Mouse (Mus musculus): ENCODE measurements around the gene Fam187b.
"Not testable (repeated sequence)": the region's sequence is repeated elsewhere in the genome, so short reads cannot be mapped to it uniquely, and the experiment has no call there.

Gene Fam187b

DNA sequence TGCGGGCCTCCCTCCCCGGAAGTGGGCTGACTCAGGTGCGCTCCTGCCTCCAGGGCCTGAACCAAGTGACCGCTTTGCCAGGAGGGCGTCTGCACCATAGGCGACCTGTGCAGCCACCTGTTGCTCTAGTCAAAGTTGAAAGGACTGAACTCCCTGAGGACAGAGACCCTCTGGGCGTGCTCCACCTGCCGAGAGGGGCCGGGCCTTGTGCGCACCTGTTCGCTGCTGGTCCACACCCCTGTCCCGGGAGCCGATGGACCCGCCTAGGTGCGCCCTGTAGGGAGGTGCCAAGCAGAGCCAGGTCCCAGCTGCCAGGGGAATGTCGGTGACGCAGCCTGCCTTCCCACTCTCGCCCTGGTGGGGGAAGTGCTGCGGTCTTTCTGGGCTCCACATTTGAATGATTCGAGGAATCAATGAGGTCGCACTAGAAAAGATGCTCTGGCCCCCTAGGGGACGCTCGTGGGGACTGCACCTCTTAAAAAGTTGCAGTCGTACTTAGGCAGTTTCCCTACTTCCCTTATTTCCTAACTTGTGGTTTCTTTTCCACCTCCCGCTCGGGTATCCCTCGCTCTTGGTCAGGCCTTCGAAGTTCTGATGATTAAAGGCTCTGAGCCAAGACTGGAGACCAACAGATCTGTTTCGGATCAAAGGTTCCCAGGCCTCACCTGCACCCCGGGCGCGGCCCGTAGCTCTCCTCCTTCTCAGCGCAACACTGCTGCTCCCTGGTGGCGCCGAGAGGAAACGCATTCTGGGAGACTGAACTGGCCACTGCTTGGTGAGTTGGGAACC, at the start of gene Fam187b:
TSS of gene Fam187b (plus strand) at position 290 of the 789 bp plus-strand sequence.
- in situ Hi-C loops (cut with MboI; ENCODE audit: unreplicated experiment in 2 of 2): no loop called here

DNA sequence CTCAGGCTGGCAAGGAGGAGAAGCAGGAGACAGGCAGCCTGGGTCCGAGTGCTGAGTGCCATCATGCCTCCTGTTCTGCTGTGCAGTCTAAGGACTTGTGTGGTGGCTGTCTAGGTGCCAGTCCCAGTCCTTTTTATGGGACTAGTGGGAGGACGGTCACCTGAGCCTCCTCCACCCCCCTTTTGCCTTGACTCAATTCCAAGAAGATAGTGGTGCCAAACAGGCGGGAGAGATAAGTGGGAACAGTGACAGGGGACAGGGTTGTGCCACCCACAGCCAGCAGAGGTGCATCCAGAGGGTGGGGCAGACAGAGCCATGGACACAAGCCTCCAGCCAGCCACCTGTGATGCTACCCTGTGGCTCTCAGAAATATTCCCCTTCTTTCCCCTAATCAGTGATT, 49.5 kb upstream of the Fam187b start:
- in situ Hi-C loops (cut with MboI; ENCODE audit: unreplicated experiment in 2 of 2): no loop called here

- in situ Hi-C loops (cut with MboI; ENCODE audit: unreplicated experiment in 2 of 2): not testable (repeated sequence)
Measured at GRCm38 (mm10) chr7:30924581-30924980, 49.0 kb upstream of the Fam187b start, which contains the start of gene Hamp2. Hamp2 (minus strand) TSS chr7:30924681.

DNA sequence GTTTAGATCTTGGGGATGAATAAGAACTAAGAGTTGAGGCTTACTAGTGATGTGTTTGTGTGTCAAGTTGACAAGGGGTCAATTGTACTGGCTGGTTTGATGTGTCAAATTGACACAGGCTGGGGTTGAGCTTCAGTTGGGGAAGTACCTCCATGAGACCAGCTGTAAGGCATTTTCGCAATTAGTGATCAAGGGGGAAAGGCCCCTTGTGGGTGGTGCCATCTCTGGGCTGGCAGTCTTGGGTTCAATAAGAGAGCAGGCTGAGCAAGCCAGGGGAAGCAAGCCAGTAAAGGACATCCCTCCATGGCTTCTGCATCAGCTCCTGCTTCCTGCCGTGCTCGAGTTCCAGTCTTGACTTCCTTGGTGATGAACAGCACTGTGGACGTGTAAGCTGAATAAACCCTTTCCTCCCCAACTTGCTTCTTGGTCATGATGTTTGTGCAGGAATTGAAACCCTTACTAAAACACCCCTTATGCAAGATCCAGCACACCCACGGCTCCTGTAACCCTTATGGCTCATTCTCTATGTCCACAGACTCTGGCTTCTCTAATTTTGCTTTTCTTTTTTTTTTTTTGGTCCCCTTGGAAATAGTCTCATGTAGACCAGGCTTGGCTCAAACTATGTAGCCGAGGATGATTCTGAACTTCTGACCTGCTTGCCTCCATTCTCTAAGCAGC, 38.0 kb upstream of the Fam187b start:
- in situ Hi-C loops (cut with MboI; ENCODE audit: unreplicated experiment in 2 of 2): not testable (repeated sequence)

GRCm38 (mm10) chr7:30940070-30940469, 33.5 kb upstream of the Fam187b start:
- in situ Hi-C loops (cut with MboI; ENCODE audit: unreplicated experiment in 2 of 2): not testable (repeated sequence)

- in situ Hi-C loops (cut with MboI; ENCODE audit: unreplicated experiment in 2 of 2): not testable (repeated sequence)
Measured at GRCm38 (mm10) chr7:30942365-30942764, 31.2 kb upstream of the Fam187b start.

- in situ Hi-C loops (cut with MboI; ENCODE audit: unreplicated experiment in 2 of 2): no loop called here
Measured at GRCm38 (mm10) chr7:30943909-30944635, 29.5 kb upstream of the Fam187b start, which contains the start of gene Hamp. Hamp (minus strand) TSS chr7:30944032.

- in situ Hi-C loops (cut with MboI; ENCODE audit: unreplicated experiment in 2 of 2): not testable (repeated sequence)
Measured at GRCm38 (mm10) chr7:30944706-30945105, 28.9 kb upstream of the Fam187b start.

DNA sequence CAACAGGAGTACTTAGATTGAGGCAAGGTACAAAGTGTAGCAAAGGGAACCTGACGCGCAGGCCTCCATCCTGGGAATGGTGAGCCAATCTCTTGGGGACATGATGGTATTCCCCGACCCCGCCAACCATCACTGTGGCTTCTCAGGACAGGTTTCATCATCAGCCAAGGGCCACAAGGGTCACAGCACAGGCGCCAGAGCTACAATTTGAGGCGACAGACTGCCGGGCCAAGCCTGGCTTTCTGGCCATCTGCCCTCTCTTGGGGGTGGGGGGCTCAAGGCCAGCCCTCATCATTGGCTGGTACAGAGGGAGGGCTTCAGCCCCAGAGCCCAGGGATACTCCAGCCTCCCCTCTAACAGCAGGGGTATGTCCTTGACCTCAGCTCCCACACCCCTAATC, 28.1 kb upstream of the Fam187b start:
- in situ Hi-C loops (cut with MboI; ENCODE audit: unreplicated experiment in 2 of 2): not testable (repeated sequence)

DNA sequence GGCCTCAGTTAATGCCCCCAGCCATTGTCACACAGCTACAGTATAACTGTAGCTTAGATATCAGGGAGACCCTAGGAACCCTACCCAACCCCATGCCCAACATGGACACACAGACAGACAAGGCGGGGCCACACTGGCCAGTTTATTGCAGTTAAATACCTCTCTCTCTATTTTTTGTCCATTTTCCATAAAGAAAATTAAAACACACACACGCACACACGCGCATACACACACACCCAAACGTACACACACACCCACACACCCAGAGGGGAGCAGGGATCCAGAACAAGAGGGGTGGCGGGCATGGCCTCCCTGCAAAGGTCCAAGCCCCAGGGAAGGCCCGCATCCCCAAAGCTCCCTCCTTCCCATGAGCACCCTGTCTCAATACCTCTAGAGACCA, 27.7 kb upstream of the Fam187b start:
- in situ Hi-C loops (cut with MboI; ENCODE audit: unreplicated experiment in 2 of 2): no loop called here

- in situ Hi-C loops (cut with MboI; ENCODE audit: unreplicated experiment in 2 of 2): not testable (repeated sequence)
Measured at GRCm38 (mm10) chr7:30949902-30950301, 23.7 kb upstream of the Fam187b start.

DNA sequence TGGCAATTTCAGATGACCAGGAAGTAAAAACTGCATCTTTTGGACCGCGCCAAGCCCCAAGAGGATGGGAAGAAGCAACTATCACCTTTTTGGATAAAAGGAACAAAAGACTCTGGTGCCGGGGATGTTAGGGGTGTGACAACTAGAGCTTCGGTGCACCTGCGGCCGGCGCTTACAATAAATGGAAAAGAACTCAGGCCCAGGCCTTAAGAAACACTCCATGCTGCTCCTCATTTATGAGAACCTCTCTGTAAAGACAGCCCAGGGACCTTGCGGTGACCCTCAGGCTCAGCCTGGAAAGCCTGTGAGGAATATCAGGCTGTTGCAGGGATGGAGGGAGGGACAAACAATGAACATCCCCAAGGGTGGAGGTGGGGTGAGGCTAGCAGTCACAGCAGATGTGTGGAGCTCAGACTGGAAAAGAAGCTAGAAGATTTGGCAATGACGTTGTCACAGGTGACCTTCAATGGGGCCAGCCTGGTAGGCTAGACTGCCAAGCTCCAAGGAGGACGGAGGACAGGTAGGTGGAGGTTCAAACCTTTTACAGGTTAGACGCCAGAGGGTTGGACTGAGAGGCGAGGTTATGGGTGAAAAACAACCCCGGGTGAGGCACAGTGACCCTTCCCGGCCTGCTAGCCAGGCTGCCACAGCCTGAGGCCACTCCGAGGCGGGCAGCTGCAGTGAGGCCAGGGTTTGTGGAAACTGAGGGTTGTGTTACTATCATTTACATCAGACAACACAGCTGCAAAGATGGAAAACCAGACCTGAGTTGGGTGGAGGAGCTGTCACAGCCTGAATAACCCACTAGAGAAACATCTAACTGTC, 20.9 kb upstream of the Fam187b start:
- in situ Hi-C loops (cut with MboI; ENCODE audit: unreplicated experiment in 2 of 2): no loop called here

GRCm38 (mm10) chr7:30953459-30953858, 20.1 kb upstream of the Fam187b start:
- in situ Hi-C loops (cut with MboI; ENCODE audit: unreplicated experiment in 2 of 2): no loop called here

GRCm38 (mm10) chr7:30954036-30954435, 19.6 kb upstream of the Fam187b start:
- in situ Hi-C loops (cut with MboI; ENCODE audit: unreplicated experiment in 2 of 2): no loop called here

DNA sequence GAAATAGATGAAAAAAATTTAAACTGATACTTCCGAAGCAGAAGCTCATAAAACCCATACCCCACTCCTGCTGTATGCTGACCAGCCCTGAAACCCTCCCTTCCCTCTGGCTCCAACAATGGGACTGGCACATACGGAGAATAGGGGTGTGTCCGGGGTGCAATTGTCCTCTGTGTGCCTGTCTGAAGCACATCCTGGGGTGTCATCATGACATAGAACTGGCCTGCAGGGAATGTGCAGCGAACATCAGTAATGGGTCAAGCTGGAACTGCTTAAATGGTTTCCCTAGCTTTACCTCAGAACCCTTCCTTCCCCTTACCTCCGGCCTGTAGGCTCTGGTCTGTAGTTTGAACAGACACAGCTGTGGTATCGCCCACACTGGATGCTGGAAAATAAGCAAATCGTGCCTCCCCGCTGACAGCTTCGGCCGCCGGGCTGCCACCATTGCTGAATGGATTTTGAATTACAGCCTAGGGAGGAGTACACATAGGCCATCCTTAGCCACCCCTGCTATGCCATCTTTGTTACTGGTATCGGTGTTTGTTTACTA, 18.5 kb upstream of the Fam187b start:
- in situ Hi-C loops (cut with MboI; ENCODE audit: unreplicated experiment in 2 of 2): no loop called here

DNA sequence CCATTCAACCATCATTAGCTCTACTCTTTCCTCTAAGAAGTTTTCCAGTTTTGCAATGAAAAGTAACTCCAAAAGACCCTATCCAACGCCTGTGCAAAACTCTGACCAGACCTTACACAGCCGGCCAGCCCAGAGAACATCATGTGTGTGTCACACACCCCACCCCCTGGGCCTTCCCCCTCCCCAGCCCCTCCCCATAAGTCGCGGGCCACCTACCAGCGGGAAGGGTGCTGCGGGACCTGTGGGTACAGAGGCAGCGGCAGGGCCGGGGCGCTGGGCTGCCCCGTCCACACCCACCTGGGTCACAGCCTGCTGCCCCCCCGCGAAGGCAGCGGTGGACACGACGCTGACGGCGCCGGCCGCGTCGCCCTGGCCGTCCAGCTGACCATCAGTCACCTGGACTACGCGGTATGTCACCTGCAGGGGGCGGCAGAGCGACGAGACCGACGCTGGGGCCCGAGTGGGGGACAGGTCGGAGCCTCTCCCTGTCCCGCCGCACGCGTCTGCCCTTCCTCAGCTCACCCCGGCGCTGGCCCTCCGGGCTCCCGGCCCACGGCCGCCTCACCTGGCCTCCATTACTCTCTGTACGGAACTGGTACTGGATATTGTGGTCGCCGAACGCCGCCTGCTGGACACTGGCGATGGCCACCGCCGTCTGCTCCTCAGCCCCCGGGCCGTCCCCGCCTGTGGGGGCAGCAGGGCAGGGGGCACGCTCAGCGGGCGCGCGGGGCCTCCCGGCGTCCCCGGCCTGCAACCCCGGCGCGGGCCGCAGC, 17.8 kb upstream of the Fam187b start:
- in situ Hi-C loops (cut with MboI; ENCODE audit: unreplicated experiment in 2 of 2): no loop called here

- in situ Hi-C loops (cut with MboI; ENCODE audit: unreplicated experiment in 2 of 2): no loop called here
Measured at GRCm38 (mm10) chr7:30956357-30956751, 17.2 kb upstream of the Fam187b start.

GRCm38 (mm10) chr7:30956756-30957366, 16.7 kb upstream of the Fam187b start, which contains the start of gene Usf2:
Usf2 (minus strand) TSS chr7:30956803.
- in situ Hi-C loops (cut with MboI; ENCODE audit: unreplicated experiment in 2 of 2): no loop called here

DNA sequence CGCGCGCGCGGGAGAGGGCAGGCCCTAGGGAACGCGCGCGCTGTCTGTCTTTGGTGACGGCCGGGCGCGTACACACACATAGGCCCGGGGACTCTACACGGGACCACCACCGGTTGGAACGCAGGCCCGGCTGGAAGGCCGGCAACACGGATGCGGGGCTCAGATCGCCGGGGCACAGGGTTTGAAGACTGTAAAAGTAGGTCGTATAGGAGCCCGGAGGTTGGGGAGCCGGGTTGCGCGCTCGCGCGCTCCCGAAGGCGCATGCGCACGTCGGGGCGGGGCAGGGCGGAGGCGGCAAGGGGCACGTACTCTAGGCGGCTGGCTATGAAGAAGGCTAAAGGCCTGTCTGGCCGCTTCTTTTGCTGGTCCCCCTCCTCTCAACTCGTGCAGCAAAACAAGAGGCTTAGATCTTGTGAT, 16.2 kb upstream of the Fam187b start:
- in situ Hi-C loops (cut with MboI; ENCODE audit: unreplicated experiment in 2 of 2): no loop called here

Data from v-Abl transformed pro-B cells (cell line).